Mouse (Mus musculus): ENCODE data around the gene Scn8a. TPM values are rescaled to one million over a fixed set of nuclear protein-coding genes. Genes with fewer than 3 reads are reported as not detected.

Gene Scn8a
- polyA plus RNA-seq, 1 experiment: not detected

- no peak overlapping the region for H3K4me3 ChIP-seq (replicated peaks)
- no peaks in the 10 kb centered on the region for H3K36me3 ChIP-seq (replicated peaks; ENCODE audit: low read length)
- peaks cover 15% of the 10 kb centered on the region for H3K4me1 ChIP-seq
- no peak for TF ChIP-seq FLI1 (IDR thresholded peaks at IDR 0.05; ENCODE audit: low read length)
- TF ChIP-seq GATA1 (IDR thresholded peaks at IDR 0.05; ENCODE audit: borderline replicate concordance, low read length): no peak
- peaks cover 88% of the 10 kb centered on the region for H3K27me3 ChIP-seq (replicated peaks)
- no peaks in the 10 kb centered on the region for H3K9me3 ChIP-seq
These were observed 210.4 kb downstream of the Scn8a start for GRCm38 (mm10) chr15:101080031-101080520.

GRCm38 (mm10) chr15:101081035-101081548 lies 211.4 kb downstream of the Scn8a start:
- Histone ChIP-seq H3K4me3 (replicated peaks) (no peak overlapping the region), H3K27me3 (replicated peaks) (peaks cover 79% of the 10 kb centered on the region), H3K36me3 (replicated peaks; ENCODE audit: low read length) (no peaks in the 10 kb centered on the region), H3K4me1 (peaks cover 15% of the 10 kb centered on the region), H3K9me3 (no peaks in the 10 kb centered on the region)
- TF ChIP-seq FLI1 (IDR thresholded peaks at IDR 0.05; ENCODE audit: low read length) (no peak), GATA1 (IDR thresholded peaks at IDR 0.05; ENCODE audit: borderline replicate concordance, low read length) (no peak)

- TF ChIP-seq FLI1 (IDR thresholded peaks at IDR 0.05; ENCODE audit: low read length): no peak
- TF ChIP-seq GATA1 (IDR thresholded peaks at IDR 0.05; ENCODE audit: borderline replicate concordance, low read length): no peak
- Histone ChIP-seq H3K4me3 (replicated peaks) (peak overlapping the region; percentile 42), H3K27me3 (replicated peaks) (peaks cover 79% of the 10 kb centered on the region), H3K4me1 (peaks cover 15% of the 10 kb centered on the region), H3K36me3 (replicated peaks; ENCODE audit: low read length) (no peaks in the 10 kb centered on the region), H3K9me3 (no peaks in the 10 kb centered on the region)
These were observed 212.6 kb downstream of the Scn8a start for GRCm38 (mm10) chr15:101082236-101082635.

GRCm38 (mm10) chr15:101084499-101084898 lies 214.8 kb downstream of the Scn8a start:
- Histone ChIP-seq H3K27me3 (replicated peaks) (peaks cover 74% of the 10 kb centered on the region), H3K4me3 (replicated peaks) (no peak overlapping the region)
- TF ChIP-seq FLI1 (IDR thresholded peaks at IDR 0.05; ENCODE audit: low read length) (no peak), GATA1 (IDR thresholded peaks at IDR 0.05; ENCODE audit: borderline replicate concordance, low read length) (no peak)

GRCm38 (mm10) chr15:101086451-101086850 lies 216.8 kb downstream of the Scn8a start:
- no peak overlapping the region for H3K4me3 ChIP-seq (replicated peaks)
- H3K4me1 ChIP-seq: no peaks in the 10 kb centered on the region
- no peak for TF ChIP-seq FLI1 (IDR thresholded peaks at IDR 0.05; ENCODE audit: low read length)
- TF ChIP-seq GATA1 (IDR thresholded peaks at IDR 0.05; ENCODE audit: borderline replicate concordance, low read length): no peak
- H3K9me3 ChIP-seq: no peaks in the 10 kb centered on the region
- no peaks in the 10 kb centered on the region for H3K36me3 ChIP-seq (replicated peaks; ENCODE audit: low read length)
- peaks cover 73% of the 10 kb centered on the region for H3K27me3 ChIP-seq (replicated peaks)

More at GRCm38 (mm10) chr15:101084499-101084898, 214.8 kb downstream of the Scn8a start:
- no peaks in the 10 kb centered on the region for H3K36me3 ChIP-seq (replicated peaks; ENCODE audit: low read length)
- no peaks in the 10 kb centered on the region for H3K4me1 ChIP-seq
- H3K9me3 ChIP-seq: no peaks in the 10 kb centered on the region

- Histone ChIP-seq H3K4me3 (replicated peaks) (no peak overlapping the region), H3K36me3 (replicated peaks; ENCODE audit: low read length) (no peaks in the 10 kb centered on the region), H3K27me3 (replicated peaks) (peaks cover 73% of the 10 kb centered on the region), H3K4me1 (peaks cover 3% of the 10 kb centered on the region; the same call in 1 of the 2 replicates), H3K9me3 (0 out of 2 replicates have a peak, but pooled peaks cover 2% of the 10 kb centered on the region)
- TF ChIP-seq GATA1 (IDR thresholded peaks at IDR 0.05; ENCODE audit: borderline replicate concordance, low read length) (no peak), FLI1 (IDR thresholded peaks at IDR 0.05; ENCODE audit: low read length) (no peak)
These were observed 217.3 kb downstream of the Scn8a start for GRCm38 (mm10) chr15:101086956-101087355.

GRCm38 (mm10) chr15:101088291-101088690 lies 218.6 kb downstream of the Scn8a start:
- Histone ChIP-seq H3K36me3 (replicated peaks; ENCODE audit: low read length) (no peaks in the 10 kb centered on the region), H3K4me1 (peaks cover 7% of the 10 kb centered on the region; the same call in 1 of the 2 replicates), H3K27me3 (replicated peaks) (peaks cover 77% of the 10 kb centered on the region), H3K4me3 (replicated peaks) (no peak overlapping the region), H3K9me3 (0 out of 2 replicates have a peak, but pooled peaks cover 6% of the 10 kb centered on the region)
- TF ChIP-seq GATA1 (IDR thresholded peaks at IDR 0.05; ENCODE audit: borderline replicate concordance, low read length) (no peak), FLI1 (IDR thresholded peaks at IDR 0.05; ENCODE audit: low read length) (no peak)

GRCm38 (mm10) chr15:101091551-101091950 lies 221.9 kb downstream of the Scn8a start:
- H3K36me3 ChIP-seq (replicated peaks; ENCODE audit: low read length): no peaks in the 10 kb centered on the region
- TF ChIP-seq FLI1 (IDR thresholded peaks at IDR 0.05; ENCODE audit: low read length): no peak
- TF ChIP-seq GATA1 (IDR thresholded peaks at IDR 0.05; ENCODE audit: borderline replicate concordance, low read length): no peak
- H3K9me3 ChIP-seq: 0 out of 2 replicates have a peak, but pooled peaks cover 6% of the 10 kb centered on the region
- no peak overlapping the region for H3K4me3 ChIP-seq (replicated peaks)
- peaks cover 88% of the 10 kb centered on the region for H3K27me3 ChIP-seq (replicated peaks)
- peaks cover 7% of the 10 kb centered on the region; the same call in 1 of the 2 replicates for H3K4me1 ChIP-seq

- no peaks in the 10 kb centered on the region for H3K36me3 ChIP-seq (replicated peaks; ENCODE audit: low read length)
- no peak overlapping the region for H3K4me3 ChIP-seq (replicated peaks)
- peaks cover 7% of the 10 kb centered on the region; the same call in 1 of the 2 replicates for H3K4me1 ChIP-seq
- TF ChIP-seq GATA1 (IDR thresholded peaks at IDR 0.05; ENCODE audit: borderline replicate concordance, low read length) (no peak), FLI1 (IDR thresholded peaks at IDR 0.05; ENCODE audit: low read length) (no peak)
- H3K27me3 ChIP-seq (replicated peaks): peaks cover 87% of the 10 kb centered on the region
- H3K9me3 ChIP-seq: 0 out of 2 replicates have a peak, but pooled peaks cover 6% of the 10 kb centered on the region
These were observed 222.6 kb downstream of the Scn8a start for GRCm38 (mm10) chr15:101092121-101092828.

Data from megakaryocyte, embryonic 14.5 days (primary cell).